Mouse (Mus musculus): ENCODE measurements around the gene Fbxo40.

DNA sequence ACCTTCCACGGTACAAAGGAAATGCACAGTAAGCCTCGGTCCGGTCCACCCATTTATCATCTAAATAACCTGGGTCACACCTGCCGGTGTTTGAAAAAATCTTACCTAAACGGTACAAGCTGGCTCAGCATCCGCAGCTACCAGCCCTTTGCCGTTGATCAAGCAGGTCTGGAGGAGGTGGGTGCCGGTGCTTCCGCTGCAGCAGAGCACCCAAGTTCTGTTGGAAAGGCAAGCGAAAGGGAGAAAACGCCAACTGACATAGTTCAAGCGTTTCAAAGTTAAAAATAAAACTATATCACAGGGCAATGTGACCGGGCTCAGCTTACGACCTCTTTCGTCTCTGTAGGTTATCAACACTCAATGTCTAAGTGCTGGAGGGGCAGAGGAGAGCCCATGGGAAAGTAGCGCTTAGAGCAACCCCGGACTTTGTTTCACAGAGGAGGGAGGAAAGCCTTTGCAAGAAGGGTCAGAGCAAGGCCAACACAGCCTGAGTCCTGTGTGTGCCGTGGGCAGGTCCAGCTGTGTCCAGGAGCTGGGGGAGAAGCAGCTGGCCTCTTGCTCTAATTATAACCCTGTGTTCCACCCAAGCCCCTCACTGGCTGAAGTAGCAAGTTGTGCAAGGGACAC, at the start of gene Fbxo40:
- no peak for TF ChIP-seq CTCF (IDR thresholded peaks at IDR 0.05; ENCODE audit: borderline replicate concordance, extremely low read depth, insufficient read depth, insufficient read length)
- no peak for TF ChIP-seq POLR2A (IDR thresholded peaks at IDR 0.05; ENCODE audit: borderline replicate concordance, extremely low read depth, insufficient read depth, insufficient read length, poor library complexity, severe bottlenecking)
